Mouse (Mus musculus): Measurements from ENCODE around the gene Olfr402. TPM values are rescaled to one million over a fixed set of nuclear protein-coding genes. Genes with fewer than 3 reads are reported as not detected.
"Not testable (repeated sequence)": the region's sequence is repeated elsewhere in the genome, so short reads cannot be mapped to it uniquely, and the experiment has no call there.

Gene Olfr402
- polyA plus RNA-seq (2015; fragmentation: Nextera tagmentation; extraction: Ambion mirVana), result not detected in 2 replicates

DNA sequence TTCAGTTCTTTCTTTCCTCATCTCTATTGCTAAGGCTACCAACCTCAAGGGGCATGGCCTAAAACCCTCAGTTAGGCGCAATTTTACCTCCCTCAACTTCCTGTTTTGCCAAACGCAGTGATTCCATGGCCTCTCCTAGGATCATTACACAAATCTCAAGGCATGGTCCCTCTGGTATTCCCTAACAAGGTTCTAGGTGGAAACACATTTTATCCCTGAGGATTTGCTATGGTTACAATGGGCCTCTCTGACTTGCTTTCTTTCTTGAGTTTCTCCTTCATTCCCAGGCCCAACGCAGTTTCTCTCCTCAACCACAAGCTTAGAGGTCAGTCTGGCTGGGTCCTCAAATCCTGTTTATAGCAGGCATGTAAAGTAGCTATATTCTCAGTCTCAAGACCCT lies at the start of gene Olfr402:
TSS of gene Olfr402 (plus strand) at position 301 of the 400 bp plus-strand sequence.
- 59% methylated on average over 3 of the region's 3 CpGs for WGBS
- Histone ChIP-seq H3K4me1 (ENCODE audit: control insufficient read depth, insufficient read depth, low read length) (no peaks in the 10 kb centered on the region), H3K36me3 (ENCODE audit: control insufficient read depth, insufficient read depth, low read length) (no peaks in the 10 kb centered on the region), H3K4me2 (ENCODE audit: low read depth, low read length) (no peak within 1 kb of the TSS), H3K27me3 (ENCODE audit: control insufficient read depth, insufficient read depth, low read length) (no peaks in the 10 kb centered on the region), H3K4me3 (replicated peaks; ENCODE audit: low read length) (no peak within 1 kb of the TSS), H3K9me3 (replicated peaks; ENCODE audit: control insufficient read depth, low read length) (no peaks in the 10 kb centered on the region), H3K9ac (ENCODE audit: low read length) (no peak within 1 kb of the TSS), H3K27ac (ENCODE audit: low read length) (no peak within 1 kb of the TSS)
- no peak for ATAC-seq (ENCODE audit: insufficient read depth, low FRiP score)

- Histone ChIP-seq H3K4me3 (replicated peaks; ENCODE audit: low read length) (no peak overlapping the region), H3K36me3 (ENCODE audit: control insufficient read depth, insufficient read depth, low read length) (no peaks in the 10 kb centered on the region), H3K9ac (ENCODE audit: low read length) (no peak overlapping the region), H3K27ac (ENCODE audit: low read length) (no peak overlapping the region), H3K4me2 (ENCODE audit: low read depth, low read length) (no peak overlapping the region), H3K9me3 (replicated peaks; ENCODE audit: control insufficient read depth, low read length) (no peaks in the 10 kb centered on the region; the same call in 1 of the 2 replicates), H3K4me1 (ENCODE audit: control insufficient read depth, insufficient read depth, low read length) (no peaks in the 10 kb centered on the region), H3K27me3 (ENCODE audit: control insufficient read depth, insufficient read depth, low read length) (no peaks in the 10 kb centered on the region)
- 33% methylated on average over 5 of the region's 5 CpGs for WGBS
- ATAC-seq (ENCODE audit: insufficient read depth, low FRiP score), result no peak
Measured at GRCm38 (mm10) chr11:74105066-74105465, 48.3 kb upstream of the Olfr402 start.

DNA sequence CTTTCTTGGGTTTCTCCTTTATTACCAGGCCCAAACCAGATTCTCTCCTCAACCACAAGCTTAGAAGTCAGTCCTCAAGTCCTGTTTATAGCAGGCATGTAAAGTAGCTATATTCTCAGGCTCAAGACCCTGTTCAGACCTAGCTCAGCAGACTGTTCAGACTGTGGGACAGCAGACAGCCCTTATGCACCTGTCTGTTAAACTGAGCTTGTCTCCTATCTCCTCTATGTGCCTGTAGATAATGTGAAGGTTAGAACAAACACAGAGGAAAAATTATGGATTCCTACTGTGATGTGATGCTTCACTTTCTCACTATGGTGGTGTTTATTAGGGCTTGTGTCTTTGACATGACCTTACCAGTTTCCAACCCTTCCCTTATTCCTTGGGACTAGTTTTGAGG lies 39.9 kb upstream of the Olfr402 start, which contains the start of gene Olfr401:
TSS of gene Olfr401 (plus strand) at position 301 of the 400 bp plus-strand sequence.
- H3K27me3 ChIP-seq (ENCODE audit: control insufficient read depth, insufficient read depth, low read length), result no peaks in the 10 kb centered on the region
- no peak within 1 kb of the TSS for H3K4me3 ChIP-seq (replicated peaks; ENCODE audit: low read length)
- H3K9me3 ChIP-seq (replicated peaks; ENCODE audit: control insufficient read depth, low read length), result no peaks in the 10 kb centered on the region; the same call in 1 of the 2 replicates
- H3K36me3 ChIP-seq (ENCODE audit: control insufficient read depth, insufficient read depth, low read length), result no peaks in the 10 kb centered on the region
- no peak within 1 kb of the TSS for H3K4me2 ChIP-seq (ENCODE audit: low read depth, low read length)
- ATAC-seq (ENCODE audit: insufficient read depth, low FRiP score), result no peak
- H3K27ac ChIP-seq (ENCODE audit: low read length), result no peak within 1 kb of the TSS
- no peaks in the 10 kb centered on the region for H3K4me1 ChIP-seq (ENCODE audit: control insufficient read depth, insufficient read depth, low read length)
- no peak within 1 kb of the TSS for H3K9ac ChIP-seq (ENCODE audit: low read length)

GRCm38 (mm10) chr11:74140001-74140400 lies 13.3 kb upstream of the Olfr402 start:
- WGBS, result 30% methylated on average over 1 of the region's 1 CpGs
- H3K27me3 ChIP-seq (ENCODE audit: control insufficient read depth, insufficient read depth, low read length); H3K27ac ChIP-seq (ENCODE audit: low read length); H3K9me3 ChIP-seq (replicated peaks; ENCODE audit: control insufficient read depth, low read length); H3K4me3 ChIP-seq (replicated peaks; ENCODE audit: low read length); ATAC-seq (ENCODE audit: insufficient read depth, low FRiP score); H3K9ac ChIP-seq (ENCODE audit: low read length); H3K36me3 ChIP-seq (ENCODE audit: control insufficient read depth, insufficient read depth, low read length); H3K4me2 ChIP-seq (ENCODE audit: low read depth, low read length); H3K4me1 ChIP-seq (ENCODE audit: control insufficient read depth, insufficient read depth, low read length): not testable (repeated sequence)

DNA sequence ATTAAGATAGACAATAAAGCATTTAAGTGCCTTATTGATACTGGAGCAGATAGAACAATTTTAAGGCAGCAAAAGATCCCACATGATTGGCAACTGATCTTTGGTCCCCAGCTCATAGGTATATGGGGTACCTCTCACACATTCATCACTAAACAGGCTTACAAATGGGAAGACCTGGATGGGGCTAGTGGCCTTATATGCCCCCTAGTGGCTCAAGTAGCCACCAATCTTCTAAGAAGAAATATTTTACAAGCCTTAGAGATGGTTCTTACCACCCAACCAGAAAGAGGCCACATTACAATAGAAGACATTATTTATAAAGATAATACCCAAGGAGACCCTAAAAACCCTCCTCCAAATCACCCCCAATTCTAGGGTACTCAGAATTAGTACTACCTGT lies 7.5 kb upstream of the Olfr402 start:
- no peak for ATAC-seq (ENCODE audit: insufficient read depth, low FRiP score)
- Histone ChIP-seq H3K9me3 (replicated peaks; ENCODE audit: control insufficient read depth, low read length) (0 out of 2 replicates have a peak, but pooled peaks cover 2% of the 10 kb centered on the region), H3K4me3 (replicated peaks; ENCODE audit: low read length) (no peak overlapping the region), H3K4me2 (ENCODE audit: low read depth, low read length) (no peak overlapping the region), H3K9ac (ENCODE audit: low read length) (no peak overlapping the region), H3K36me3 (ENCODE audit: control insufficient read depth, insufficient read depth, low read length) (no peaks in the 10 kb centered on the region), H3K27ac (ENCODE audit: low read length) (no peak overlapping the region), H3K4me1 (ENCODE audit: control insufficient read depth, insufficient read depth, low read length) (no peaks in the 10 kb centered on the region), H3K27me3 (ENCODE audit: control insufficient read depth, insufficient read depth, low read length) (no peaks in the 10 kb centered on the region)

DNA sequence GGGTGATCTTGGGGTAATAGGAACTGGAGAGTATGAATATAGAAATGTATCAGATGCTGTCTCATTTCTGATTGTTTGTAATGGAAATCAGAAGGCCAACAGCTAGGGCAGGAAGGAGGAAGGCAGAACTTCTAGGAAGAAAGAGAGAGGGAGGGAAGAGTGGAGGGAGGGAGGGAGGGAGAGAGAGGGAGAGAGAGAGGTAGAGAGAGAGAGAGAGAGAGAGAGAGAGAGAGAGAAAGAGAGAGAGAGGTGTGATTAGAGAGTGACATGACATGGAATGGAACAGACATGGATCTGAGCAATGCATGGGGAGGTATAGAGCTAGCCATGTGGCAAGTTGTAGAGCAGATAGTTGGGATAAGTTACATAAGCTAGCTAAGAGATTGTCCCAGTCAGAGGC lies 15.4 kb downstream of the Olfr402 start:
- no peak for ATAC-seq (ENCODE audit: insufficient read depth, low FRiP score)
- Histone ChIP-seq H3K27ac (ENCODE audit: low read length) (no peak overlapping the region), H3K4me1 (ENCODE audit: control insufficient read depth, insufficient read depth, low read length) (no peaks in the 10 kb centered on the region), H3K4me3 (replicated peaks; ENCODE audit: low read length) (no peak overlapping the region), H3K4me2 (ENCODE audit: low read depth, low read length) (no peak overlapping the region), H3K27me3 (ENCODE audit: control insufficient read depth, insufficient read depth, low read length) (no peaks in the 10 kb centered on the region), H3K36me3 (ENCODE audit: control insufficient read depth, insufficient read depth, low read length) (no peaks in the 10 kb centered on the region), H3K9me3 (replicated peaks; ENCODE audit: control insufficient read depth, low read length) (no peaks in the 10 kb centered on the region), H3K9ac (ENCODE audit: low read length) (no peak overlapping the region)

- H3K27me3 ChIP-seq (ENCODE audit: control insufficient read depth, insufficient read depth, low read length), result no peaks in the 10 kb centered on the region
- WGBS, result 77% methylated on average over 4 of the region's 4 CpGs
- no peak overlapping the region for H3K4me2 ChIP-seq (ENCODE audit: low read depth, low read length)
- H3K36me3 ChIP-seq (ENCODE audit: control insufficient read depth, insufficient read depth, low read length), result no peaks in the 10 kb centered on the region
- no peak overlapping the region for H3K9ac ChIP-seq (ENCODE audit: low read length)
- H3K27ac ChIP-seq (ENCODE audit: low read length), result no peak overlapping the region
- H3K4me3 ChIP-seq (replicated peaks; ENCODE audit: low read length), result no peak overlapping the region
- H3K9me3 ChIP-seq (replicated peaks; ENCODE audit: control insufficient read depth, low read length), result no peaks in the 10 kb centered on the region
- H3K4me1 ChIP-seq (ENCODE audit: control insufficient read depth, insufficient read depth, low read length), result no peaks in the 10 kb centered on the region
- ATAC-seq (ENCODE audit: insufficient read depth, low FRiP score), result no peak
Measured at GRCm38 (mm10) chr11:74183168-74183567, 29.8 kb downstream of the Olfr402 start.

- H3K9ac ChIP-seq (ENCODE audit: low read length), result no peak overlapping the region
- ATAC-seq (ENCODE audit: insufficient read depth, low FRiP score), result no peak
- no peaks in the 10 kb centered on the region for H3K36me3 ChIP-seq (ENCODE audit: control insufficient read depth, insufficient read depth, low read length)
- no peak overlapping the region for H3K4me2 ChIP-seq (ENCODE audit: low read depth, low read length)
- no peaks in the 10 kb centered on the region for H3K27me3 ChIP-seq (ENCODE audit: control insufficient read depth, insufficient read depth, low read length)
- no peak overlapping the region for H3K4me3 ChIP-seq (replicated peaks; ENCODE audit: low read length)
- 55% methylated on average over 4 of the region's 4 CpGs for WGBS
- no peaks in the 10 kb centered on the region for H3K4me1 ChIP-seq (ENCODE audit: control insufficient read depth, insufficient read depth, low read length)
- no peaks in the 10 kb centered on the region for H3K9me3 ChIP-seq (replicated peaks; ENCODE audit: control insufficient read depth, low read length)
- H3K27ac ChIP-seq (ENCODE audit: low read length), result no peak overlapping the region
Measured at GRCm38 (mm10) chr11:74183745-74184144, 30.4 kb downstream of the Olfr402 start.

DNA sequence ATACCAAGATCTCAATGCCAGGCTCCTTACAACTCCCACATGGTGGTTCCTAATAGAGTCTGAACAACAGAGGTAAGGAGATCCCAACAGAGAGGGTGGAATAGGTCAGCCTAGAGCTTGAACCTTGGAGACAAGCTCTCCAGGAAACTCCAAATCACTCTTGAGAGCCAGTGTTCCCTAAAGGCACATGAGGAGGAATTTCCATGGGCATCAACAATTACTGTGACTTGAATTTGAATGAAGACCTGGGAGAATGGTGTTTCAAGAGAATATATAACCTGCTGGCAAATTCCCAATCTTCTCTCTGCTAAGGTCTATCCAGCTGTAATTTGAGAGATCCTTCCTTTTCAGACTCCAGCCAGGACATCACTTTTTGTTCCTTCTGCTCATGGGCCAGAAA lies 32.6 kb downstream of the Olfr402 start, which contains the start of gene Olfr403:
TSS of gene Olfr403 (plus strand) at position 301 of the 400 bp plus-strand sequence.
- no peak within 1 kb of the TSS for H3K4me2 ChIP-seq (ENCODE audit: low read depth, low read length)
- H3K36me3 ChIP-seq (ENCODE audit: control insufficient read depth, insufficient read depth, low read length), result no peaks in the 10 kb centered on the region
- no peak within 1 kb of the TSS for H3K4me3 ChIP-seq (replicated peaks; ENCODE audit: low read length)
- H3K4me1 ChIP-seq (ENCODE audit: control insufficient read depth, insufficient read depth, low read length), result no peaks in the 10 kb centered on the region
- no peaks in the 10 kb centered on the region for H3K27me3 ChIP-seq (ENCODE audit: control insufficient read depth, insufficient read depth, low read length)
- no peak within 1 kb of the TSS for H3K27ac ChIP-seq (ENCODE audit: low read length)
- no peaks in the 10 kb centered on the region for H3K9me3 ChIP-seq (replicated peaks; ENCODE audit: control insufficient read depth, low read length)
- no peak within 1 kb of the TSS for H3K9ac ChIP-seq (ENCODE audit: low read length)
- ATAC-seq (ENCODE audit: insufficient read depth, low FRiP score), result no peak

Measured in stomach, embryonic 16.5 days (tissue).